Mouse (Mus musculus): ENCODE results near the gene Polrmt.
"Not testable (repeated sequence)": the region's sequence is repeated elsewhere in the genome, so short reads cannot be mapped to it uniquely, and the experiment has no call there.

Gene Polrmt

GRCm38 (mm10) chr10:79774486-79775279, 28.3 kb upstream of the Polrmt start:
- peak; percentile 42 for DNase-seq (ENCODE audit: low read depth, low spot score)

GRCm38 (mm10) chr10:79773208-79773607, 26.8 kb upstream of the Polrmt start:
- DNase-seq (ENCODE audit: low read depth, low spot score), result peak; percentile 39

- DNase-seq (ENCODE audit: low read depth, low spot score), result peak; percentile 68
These were observed 25.9 kb upstream of the Polrmt start for GRCm38 (mm10) chr10:79772320-79772719.

GRCm38 (mm10) chr10:79769329-79769728, 22.9 kb upstream of the Polrmt start:
- no peak for DNase-seq (ENCODE audit: low read depth, low spot score)

GRCm38 (mm10) chr10:79768400-79768799, 22.0 kb upstream of the Polrmt start:
- peak; percentile 84 for DNase-seq (ENCODE audit: low read depth, low spot score)

- DNase-seq (ENCODE audit: low read depth, low spot score), result peak; percentile 96
These were observed 21.2 kb upstream of the Polrmt start for GRCm38 (mm10) chr10:79767372-79768244.

- peak; percentile 100 for DNase-seq (ENCODE audit: low read depth, low spot score)
These were observed 20.3 kb upstream of the Polrmt start, which contains the start of gene Rnf126 for GRCm38 (mm10) chr10:79766508-79767325. TSS of gene Rnf126 (minus strand) at chr10:79766952.

GRCm38 (mm10) chr10:79766001-79766507, 19.7 kb upstream of the Polrmt start:
- no peak for DNase-seq (ENCODE audit: low read depth, low spot score)

GRCm38 (mm10) chr10:79765228-79765745, 18.9 kb upstream of the Polrmt start:
- no peak for DNase-seq (ENCODE audit: low read depth, low spot score)

GRCm38 (mm10) chr10:79764234-79764633, 17.9 kb upstream of the Polrmt start:
- DNase-seq (ENCODE audit: low read depth, low spot score), result no peak

GRCm38 (mm10) chr10:79762875-79763274, 16.5 kb upstream of the Polrmt start:
- no peak for DNase-seq (ENCODE audit: low read depth, low spot score)

GRCm38 (mm10) chr10:79760603-79761143, 14.3 kb upstream of the Polrmt start:
- DNase-seq (ENCODE audit: low read depth, low spot score), result no peak

- not testable (repeated sequence) for DNase-seq (ENCODE audit: low read depth, low spot score)
These were observed 13.3 kb upstream of the Polrmt start for GRCm38 (mm10) chr10:79759675-79760074.

GRCm38 (mm10) chr10:79756660-79757059, 10.3 kb upstream of the Polrmt start:
- DNase-seq (ENCODE audit: low read depth, low spot score), result no peak

- DNase-seq (ENCODE audit: low read depth, low spot score), result no peak
These were observed 9.5 kb upstream of the Polrmt start for GRCm38 (mm10) chr10:79755854-79756253.

- DNase-seq (ENCODE audit: low read depth, low spot score), result peak; percentile 76
These were observed 8.6 kb upstream of the Polrmt start, which contains the start of gene Fgf22 for GRCm38 (mm10) chr10:79754856-79755516. TSS of gene Fgf22 (plus strand) at chr10:79755076.

- DNase-seq (ENCODE audit: low read depth, low spot score), result no peak
These were observed 2.1 kb upstream of the Polrmt start for GRCm38 (mm10) chr10:79748496-79748895.

GRCm38 (mm10) chr10:79746774-79747151, 382 bp upstream of the Polrmt start:
- no peak for DNase-seq (ENCODE audit: low read depth, low spot score)

- no peak for DNase-seq (ENCODE audit: low read depth, low spot score)
These were observed 970 bp downstream of the Polrmt start for GRCm38 (mm10) chr10:79745411-79745810.

- no peak for DNase-seq (ENCODE audit: low read depth, low spot score)
These were observed 2.6 kb downstream of the Polrmt start for GRCm38 (mm10) chr10:79743650-79744365.

Measured in ES-CJ7 (cell line).